Mouse (Mus musculus): ENCODE measurements around the gene Gpr19.

Gpr19 gene

DNA sequence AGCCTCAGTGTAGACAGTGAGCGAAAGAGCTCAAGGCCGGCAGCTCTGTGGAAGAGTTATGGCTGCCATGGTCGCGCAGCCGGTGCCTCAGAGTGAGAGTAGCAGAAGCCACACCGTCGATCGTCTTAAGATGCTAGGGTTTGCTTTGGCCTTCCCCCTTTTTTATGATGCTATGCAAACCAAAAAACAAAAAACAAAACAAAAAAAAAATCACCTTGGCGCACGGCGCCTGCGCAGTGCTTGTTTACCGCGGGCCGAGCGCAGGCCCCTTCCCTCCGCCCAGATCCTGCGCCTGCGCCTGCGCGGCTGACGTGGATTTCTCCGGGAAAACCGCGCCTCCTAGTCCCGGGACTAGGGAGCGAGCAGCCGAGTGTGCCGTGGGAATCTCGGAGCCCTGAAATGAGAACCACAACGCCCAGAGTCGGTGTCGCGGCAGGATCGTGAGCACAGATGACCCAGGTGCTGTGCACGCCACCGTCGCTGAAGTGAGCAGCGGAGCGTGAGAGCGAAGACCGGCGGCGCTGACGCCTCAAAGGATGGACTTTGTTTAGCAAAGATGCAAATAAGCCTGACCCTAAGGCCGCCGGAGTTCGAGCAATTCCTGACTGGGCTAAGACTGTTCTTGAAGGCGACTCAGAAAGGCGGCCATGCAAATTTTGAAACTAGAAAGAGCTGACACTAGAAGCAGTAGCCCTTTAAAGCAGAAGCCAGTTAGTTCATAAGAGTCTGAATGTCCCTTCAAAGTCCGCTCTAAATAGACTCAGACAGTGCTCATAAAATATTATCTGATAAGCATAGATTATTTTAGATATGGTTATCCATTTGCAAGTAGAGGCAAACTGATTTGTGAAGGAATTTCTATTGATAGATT is at the start of gene Gpr19:
Gpr19 (minus strand) TSS at position 484 of the 871 bp plus-strand sequence.
- DNase-seq (ENCODE audit: low spot score in 2 of 2): peak; percentile 92 to 93

DNA sequence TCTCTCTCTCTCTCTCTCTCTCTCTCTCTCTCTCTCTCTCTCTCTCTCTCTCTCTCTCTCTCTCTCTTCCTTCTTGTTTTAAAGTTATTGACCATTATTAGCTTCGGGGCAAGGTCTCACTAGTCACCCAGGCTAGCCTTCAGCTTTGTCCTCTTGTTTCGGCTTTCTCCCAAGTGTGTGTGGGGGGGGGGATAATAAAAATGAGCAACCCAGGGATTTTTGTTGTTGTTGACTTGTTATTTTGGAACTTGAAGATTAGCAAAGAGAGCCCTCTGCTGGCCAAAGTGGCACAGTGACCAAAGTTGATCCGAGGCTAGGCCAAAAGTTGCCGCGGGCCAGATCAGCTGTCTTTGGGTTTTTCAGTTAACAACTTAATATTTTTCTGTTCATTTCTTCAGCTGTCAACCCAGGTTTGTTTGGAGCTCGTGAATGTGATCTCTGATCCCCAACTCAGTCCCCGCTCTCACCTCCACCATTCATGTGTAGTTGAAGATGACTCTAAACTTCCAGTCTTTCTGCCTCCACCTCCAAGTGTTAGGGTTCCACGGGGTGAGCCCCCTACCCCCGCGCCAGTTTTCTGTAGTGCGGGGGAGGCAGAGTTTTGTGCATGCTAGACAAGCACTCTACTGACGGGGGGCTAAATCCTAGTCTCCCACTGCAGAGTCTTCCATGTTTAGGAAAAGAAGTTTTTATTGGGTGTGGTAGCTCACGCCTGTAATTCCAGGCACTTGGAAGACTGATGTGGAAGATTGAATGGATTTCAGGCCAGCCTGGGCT is 49.1 kb upstream of the Gpr19 start:
- peak; percentile 39 to 74 for DNase-seq (ENCODE audit: low spot score in 2 of 2)

DNA sequence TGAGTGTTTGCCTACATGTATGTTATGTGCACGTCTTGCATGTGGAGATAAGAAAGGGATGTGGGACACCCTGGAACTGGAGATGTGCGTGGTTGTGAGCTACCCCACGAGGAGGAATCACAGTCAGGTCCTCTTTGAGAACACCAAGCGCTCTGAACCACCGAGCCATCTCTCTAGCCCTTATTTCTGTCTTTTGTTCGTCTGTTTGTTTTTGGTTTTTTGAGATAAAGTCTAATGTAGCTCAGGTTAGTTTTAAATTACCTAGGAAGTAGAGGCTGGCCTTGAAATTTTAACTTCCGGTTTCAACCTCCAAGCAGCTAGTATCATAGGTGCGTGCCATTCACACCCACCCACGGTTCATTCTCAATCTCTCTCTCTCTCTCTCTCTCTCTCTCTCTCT is 48.5 kb upstream of the Gpr19 start:
- no peak for DNase-seq (ENCODE audit: low spot score in 2 of 2)

DNA sequence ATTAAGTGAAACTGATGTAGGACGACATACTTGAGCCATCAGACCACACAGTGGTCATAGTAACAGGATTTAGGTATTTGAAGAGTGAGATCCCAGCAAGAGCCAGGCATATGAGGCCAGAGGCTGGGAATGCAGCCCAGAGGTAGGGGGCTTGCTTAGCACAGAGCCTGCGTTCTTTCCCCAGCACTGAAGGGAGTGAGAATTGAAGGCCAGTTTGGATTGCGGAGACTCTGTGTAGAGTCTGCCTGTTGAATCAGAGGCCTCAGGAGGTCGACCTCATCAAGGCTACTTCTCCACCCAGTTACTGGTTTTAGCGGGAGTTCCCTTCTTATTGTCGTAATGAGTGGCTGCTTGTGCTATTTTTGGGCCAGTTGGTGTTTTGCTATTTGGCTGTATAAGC is 47.7 kb upstream of the Gpr19 start:
- DNase-seq (ENCODE audit: low spot score in 2 of 2): no peak

DNA sequence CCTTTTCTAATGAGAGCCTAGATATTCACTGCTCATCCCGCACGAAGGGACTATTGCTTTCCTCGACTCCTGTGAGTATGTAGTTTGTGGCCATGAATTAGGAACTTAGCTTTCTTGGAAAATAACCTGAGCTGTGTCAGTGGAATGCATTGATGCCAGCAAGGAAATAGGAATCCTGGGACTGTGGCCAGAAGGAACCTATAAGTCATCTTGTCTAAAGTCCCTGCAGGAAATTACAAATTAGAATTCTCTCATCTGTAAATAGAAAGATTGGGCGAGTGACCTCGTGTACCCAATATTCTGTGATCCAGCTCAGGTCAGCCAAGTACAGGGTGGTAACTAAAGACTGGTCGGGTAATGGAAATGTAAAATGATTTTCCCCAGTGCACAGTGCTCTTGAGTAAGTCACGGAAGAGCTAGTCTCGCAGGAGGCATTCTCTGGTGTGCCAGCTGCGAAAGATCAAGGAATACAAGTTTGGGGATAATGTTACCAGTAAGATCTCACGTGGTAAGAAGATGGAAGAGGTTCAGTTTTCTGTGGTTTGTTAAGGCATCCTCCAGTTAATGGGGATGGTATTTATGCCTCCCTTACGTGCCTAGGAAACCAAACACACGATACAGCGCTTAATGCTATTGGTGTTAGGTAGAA is 45.5 kb upstream of the Gpr19 start:
- DNase-seq (ENCODE audit: low spot score in 2 of 2): no peak

DNA sequence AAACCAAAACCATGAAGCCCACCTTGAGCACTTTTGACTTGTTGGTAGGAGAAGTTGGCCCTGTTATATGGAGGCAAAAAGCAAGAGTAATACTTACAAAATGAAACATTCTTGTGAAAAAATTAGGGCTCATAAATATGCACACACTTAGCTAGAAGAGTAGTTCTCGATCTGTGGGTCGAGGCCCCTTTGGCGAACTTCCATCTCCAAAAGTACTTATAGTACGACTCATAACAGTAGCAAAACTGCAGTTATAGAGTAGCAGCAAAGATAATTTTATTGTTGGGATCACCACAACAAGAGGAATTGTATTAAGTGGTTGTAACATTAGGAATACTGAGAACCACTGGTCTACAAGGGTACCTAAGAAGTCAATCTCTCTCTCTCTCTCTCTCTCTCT is 41.4 kb upstream of the Gpr19 start:
- no peak for DNase-seq (ENCODE audit: low spot score in 2 of 2)

DNA sequence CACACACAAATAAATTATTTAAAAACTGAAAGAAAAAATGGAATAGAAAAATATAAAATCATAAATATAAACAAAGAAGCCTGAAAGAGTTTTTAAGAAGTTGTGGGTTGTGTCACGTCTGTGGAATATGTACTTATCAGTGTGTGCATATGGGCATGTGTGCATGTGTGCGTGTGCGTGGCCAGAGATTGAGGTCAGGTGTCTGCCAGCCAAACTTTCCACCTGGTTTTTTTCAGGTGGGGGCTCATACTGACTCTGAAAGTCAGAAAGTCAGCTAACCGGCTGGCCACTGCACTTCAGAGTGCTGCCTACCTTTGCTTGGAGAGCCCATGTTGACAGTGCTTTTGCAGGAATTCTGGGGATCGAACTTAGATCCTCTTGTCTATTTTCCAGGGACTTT is 35.9 kb upstream of the Gpr19 start:
- DNase-seq (ENCODE audit: low spot score in 2 of 2): no peak

DNA sequence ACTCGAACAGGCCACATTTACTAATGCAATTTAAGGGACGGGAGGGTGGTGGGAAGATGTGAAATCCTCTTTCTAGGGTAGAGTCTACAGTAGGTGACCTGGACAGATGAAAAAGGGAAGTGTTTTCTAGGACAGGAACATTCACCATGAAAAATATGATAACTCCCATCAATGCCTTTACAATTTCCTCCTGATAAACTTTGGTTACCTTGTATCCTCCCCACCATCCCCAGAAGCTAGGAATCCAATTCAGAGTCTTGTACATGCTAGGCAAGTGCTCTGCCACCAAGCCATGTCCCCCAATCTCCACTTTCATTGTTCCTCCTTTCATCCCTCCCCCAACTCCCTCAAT is 34.8 kb upstream of the Gpr19 start:
- no peak for DNase-seq (ENCODE audit: low spot score in 2 of 2)

DNA sequence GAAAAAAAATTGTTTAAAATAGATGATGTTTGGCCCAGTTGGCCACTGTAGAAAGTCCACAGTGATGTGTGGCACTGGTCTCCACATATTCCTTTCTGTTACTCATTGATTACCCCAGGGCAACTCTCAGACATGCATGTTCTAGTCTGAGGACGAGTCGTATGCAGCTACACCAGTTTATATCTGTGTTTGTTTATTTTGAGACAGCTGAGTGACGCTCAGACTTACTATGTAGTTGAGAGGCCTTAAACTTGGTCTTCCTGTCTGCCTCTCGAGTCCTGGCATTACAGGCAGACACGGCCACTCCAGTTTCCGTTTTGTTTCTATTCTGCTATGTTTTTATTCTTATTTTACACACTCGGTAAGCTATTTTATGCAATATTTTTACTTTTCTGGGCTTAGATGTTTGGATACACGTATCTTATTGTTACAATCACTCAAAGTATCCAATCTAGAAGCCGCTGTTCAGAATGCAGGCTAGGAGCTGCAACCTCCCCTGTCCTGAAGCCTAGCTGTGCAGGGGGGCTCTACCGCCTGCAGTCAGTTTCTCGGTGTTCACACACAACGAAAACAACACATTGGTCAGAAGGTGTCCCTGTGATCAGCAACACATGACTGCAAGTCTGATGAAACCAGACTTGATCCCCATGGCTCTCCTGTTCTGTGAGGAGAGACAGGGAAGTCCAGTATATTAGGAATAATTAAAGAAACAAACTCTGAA is 34.3 kb upstream of the Gpr19 start:
- DNase-seq (ENCODE audit: low spot score in 2 of 2): no peak

DNA sequence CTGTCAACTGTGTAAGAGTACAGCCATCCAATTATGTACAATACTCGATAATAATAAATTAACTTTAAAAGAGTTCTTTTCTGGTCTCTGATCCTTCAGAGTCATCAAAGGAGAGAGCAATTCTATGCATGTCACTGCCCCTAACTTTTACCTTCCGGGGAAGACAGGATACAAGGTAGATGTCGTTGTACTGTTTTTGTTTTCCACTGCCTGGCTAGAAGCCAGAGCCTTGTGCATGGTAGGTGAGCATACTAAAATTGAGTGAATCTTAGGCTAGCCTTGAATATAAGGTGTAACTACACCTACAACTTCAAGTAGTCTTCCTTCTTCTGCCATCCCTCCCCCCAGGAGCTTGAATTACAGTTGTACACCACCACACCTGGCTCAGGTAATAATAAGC is 32.8 kb upstream of the Gpr19 start:
- DNase-seq (ENCODE audit: low spot score in 2 of 2): no peak

DNA sequence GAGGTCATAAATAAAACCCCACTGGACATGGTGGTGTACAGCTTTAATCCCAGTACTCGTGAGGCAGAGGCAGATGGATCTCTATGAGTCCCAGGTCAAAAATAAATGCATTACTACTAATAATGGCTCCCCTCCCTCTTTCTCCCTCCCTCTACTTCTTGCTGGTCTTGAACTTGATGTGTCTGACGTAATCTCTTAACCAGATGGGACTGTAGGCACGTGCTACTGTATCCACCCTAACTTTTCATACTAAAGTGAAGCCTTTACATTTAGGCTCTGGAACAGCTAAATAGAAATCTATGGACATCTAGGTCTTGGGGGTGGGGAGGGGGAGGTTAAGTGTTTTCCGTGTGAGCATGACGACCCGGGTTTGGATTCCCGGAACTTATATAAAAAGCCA is 32.0 kb upstream of the Gpr19 start:
- DNase-seq (ENCODE audit: low spot score in 2 of 2): no peak

DNA sequence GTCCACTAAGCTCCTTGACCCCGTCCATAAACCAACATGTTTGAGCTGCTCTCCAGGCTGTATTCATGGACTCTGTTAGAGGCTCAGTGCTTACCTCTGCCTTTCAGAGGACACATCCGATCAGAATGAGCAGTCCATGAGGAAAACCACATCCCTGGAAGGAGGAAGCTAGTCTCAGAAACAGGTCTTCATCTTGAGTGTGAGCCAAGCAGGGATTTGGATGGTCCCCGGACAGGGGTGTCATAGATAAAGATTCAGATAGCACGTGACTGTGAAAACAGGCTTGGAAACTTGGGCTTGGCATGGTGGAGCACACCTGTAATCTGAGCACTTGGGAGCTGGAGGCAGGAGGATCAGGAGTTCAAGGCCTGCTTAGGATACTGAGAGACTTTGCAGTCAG is 31.5 kb upstream of the Gpr19 start:
- no peak for DNase-seq (ENCODE audit: low spot score in 2 of 2)

DNA sequence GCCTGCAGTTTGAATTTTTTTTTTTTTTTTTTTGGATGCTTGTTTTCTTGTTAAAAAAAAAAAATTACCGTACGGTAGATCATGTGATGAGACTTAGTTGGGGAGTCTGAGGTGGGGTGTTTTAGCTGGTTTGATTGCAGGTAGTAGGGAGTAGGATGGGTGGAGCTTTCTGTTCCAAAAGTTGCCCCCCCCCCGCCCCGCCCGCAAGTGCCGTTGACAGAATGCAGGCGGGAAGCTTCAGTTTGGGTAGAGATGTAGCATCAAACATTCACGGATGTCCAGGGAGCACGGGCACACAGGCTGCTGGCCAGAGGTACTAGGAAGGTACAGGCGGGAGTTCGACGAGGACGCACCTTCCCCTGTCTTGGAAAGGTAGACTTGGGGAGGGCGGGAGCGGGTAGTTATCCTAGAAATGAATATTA is 30.5 kb upstream of the Gpr19 start:
- DNase-seq (ENCODE audit: low spot score in 2 of 2): peak in 1 of 2 experiments; percentile 46

DNA sequence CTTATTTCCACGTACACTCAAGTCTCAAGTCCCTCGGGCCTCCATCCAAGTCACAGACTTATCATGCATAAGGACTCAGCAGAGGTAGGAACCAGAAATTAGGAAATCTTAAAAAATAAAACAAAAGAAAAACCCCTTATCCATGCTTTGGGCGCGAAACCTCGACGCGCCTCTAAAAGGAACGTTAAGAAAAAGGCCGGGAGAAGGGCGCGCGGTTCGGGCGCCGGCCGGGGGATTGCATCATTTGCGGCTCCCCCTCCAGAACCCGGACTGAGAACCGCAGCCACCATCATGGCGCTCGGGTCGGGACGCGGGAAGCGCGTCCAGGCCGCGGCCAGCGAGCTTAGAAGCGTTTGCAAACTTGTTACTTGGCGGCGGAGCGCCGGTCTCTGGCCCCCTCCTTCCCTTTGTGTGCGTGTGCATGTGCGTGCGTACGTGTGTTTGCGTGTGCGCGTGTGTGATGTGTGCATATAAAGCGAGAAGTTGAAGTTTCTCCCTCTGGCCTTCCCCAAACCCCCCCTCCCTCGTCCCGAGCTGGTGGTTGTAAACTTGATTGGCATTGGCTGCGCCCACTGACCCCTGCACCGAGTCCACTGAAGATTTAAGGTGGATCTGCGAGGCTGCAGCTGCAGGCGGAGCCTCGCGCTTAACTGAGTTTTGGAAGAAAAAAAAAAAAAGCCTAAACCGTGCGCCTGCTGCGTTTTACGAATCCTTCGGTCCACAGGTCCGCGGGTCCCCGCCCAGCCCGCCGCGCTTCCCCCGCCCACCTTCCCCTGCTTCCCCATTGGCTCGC is 29.9 kb upstream of the Gpr19 start:
- peak; percentile 88 to 91 for DNase-seq (ENCODE audit: low spot score in 2 of 2)

DNA sequence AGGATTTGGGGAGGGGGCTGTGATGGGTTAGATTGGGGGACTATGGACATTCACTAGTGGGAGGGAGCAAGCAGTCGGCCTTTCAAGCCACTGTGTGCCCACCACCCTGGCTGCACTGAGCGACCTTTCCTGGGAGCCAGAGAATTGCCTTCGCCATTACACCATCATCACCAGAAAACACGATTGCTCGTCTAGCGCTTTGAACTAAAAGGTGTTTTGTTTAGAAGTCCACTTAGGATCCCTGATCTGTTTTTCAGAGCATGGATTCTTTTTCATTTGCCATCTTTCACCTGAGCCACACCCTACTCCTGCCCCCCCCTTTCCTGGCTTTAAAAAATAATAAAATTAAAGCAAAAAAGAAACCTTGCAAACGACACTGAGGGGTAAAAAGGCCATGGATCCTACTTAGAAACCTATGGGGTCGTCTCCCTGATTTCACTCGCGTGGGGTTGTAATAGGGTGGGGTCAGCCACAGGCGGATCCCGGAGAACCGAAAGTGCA is 29.3 kb upstream of the Gpr19 start:
- DNase-seq (ENCODE audit: low spot score in 2 of 2): no peak

DNA sequence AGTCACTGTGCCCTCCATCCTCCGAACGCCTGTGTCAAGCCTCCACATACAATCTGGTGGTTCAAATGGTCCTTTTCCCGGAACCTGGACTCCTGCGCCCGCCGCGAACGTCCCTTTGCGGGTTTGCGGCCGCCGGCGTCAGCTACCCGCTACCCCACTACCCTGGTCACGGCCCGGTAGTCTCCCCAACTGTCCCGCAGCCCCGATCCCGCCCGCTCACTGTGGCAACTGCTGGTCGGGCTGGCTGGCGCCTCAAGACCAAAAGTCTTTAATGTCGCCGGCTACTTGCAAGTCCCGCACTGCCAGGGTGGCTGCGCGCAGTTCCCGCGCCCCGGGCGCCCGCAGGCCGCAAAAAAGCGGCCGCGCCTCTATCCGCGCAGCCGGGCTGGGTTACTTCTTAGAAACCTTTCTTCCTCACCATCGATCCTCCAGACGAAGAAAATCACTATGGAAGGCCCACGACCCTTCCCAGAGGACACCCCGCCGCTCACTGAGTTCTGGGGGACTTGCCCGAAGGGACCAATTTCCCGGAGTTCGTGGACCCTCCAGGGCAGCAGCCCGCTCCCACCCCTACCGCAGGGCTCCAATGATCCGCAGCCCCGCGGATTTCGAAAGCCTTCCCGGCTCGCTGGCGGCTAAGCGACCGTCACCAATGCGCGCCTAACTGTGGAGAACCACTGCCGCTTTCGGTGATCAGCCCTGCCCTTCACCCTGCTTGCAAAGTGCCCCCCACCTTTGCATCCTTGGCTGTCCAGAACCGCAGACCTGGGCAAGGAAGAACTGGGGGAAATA is 28.6 kb upstream of the Gpr19 start:
- peak; percentile 59 to 64 for DNase-seq (ENCODE audit: low spot score in 2 of 2)

DNA sequence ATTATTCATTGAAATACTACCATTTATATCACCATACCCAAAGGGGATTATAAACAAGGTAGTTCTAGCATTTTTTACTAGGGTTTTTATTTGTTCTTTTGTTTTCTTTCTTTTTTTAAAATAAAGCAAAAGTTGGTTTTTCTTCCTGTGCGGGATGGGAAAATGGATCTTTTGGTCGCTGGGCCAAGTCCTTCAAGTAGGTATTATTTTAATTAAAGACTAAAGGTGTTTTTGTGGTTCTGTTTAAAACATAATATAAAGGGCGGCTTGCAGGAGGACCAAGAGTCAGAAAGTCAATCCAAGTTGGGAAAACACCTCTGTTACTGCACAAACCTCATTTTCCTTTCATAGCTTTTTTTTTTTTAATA is 27.9 kb upstream of the Gpr19 start:
- no peak for DNase-seq (ENCODE audit: low spot score in 2 of 2)

DNA sequence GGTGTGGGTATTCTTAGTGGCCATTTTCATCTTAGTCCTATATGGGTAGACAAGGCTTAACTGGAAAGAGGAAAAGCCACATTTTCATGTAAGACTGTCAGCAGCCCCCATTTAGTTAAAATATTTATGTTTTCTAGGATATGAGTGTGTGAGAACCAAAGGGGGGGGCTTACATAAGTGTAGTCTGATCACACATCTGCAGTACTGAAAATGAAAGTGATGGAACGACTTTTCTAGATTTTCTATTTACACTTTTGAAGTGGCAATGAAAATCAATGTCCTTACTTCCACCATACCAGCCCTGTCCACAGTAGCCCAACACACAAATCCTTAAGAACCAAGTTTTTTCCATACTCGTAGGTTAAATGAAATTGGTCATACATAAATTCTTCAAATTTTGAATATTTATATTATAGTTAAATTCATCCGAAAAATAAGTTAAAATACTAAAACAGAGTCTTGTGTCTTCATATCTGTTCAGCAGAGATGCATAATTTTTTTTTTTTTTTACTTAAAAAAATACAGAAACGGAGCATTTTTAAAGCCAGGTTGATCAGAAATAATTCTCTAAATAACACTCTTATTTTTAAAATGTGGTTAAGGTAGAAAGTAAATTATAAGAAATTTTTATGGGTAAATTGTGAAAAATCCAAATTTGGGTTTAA is 27.4 kb upstream of the Gpr19 start:
- DNase-seq (ENCODE audit: low spot score in 2 of 2): no peak

DNA sequence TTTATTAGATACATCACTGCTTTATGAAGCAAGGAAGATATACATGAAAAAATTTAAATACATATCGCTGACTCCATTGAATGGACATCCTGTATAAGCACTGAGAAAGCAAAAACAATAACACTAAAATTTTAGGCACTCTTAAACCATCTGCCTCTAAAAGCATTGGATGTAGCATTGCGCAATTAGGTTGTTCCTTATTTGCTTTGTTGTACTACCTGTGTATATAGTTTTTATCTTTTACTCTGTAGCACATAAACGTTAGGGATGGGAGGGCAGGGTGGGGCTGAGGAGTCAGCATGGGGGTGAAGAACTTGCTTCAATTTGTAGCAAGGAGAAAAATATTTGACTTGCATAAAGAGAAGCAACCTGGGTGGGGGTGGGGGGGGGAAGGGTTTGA is 25.9 kb upstream of the Gpr19 start:
- no peak for DNase-seq (ENCODE audit: low spot score in 2 of 2)

DNA sequence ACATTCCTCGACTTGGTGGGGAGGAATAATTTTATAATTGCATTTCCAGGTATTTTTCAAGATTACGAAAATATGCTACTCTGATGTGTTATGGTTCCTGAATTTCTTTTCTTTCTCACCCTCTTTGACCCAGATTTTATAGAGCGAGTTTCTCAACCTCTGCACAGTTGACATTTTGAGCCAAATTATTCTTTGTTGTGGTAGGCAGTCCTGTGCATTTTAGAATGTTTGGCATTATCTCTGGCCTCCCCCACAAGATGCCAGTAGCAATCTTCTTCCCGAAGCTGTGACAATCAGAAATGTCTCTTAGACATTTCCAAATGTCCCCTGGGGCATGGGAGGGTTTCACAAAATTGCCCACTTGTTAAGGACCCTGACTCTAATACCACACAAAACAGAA is 25.3 kb upstream of the Gpr19 start:
- DNase-seq (ENCODE audit: low spot score in 2 of 2): no peak

Measured in heart, adult 9 months (tissue).